Mouse (Mus musculus): ENCODE measurements around the gene Arhgef16. TPM values are rescaled to one million over a fixed set of nuclear protein-coding genes. Genes with fewer than 3 reads are reported as not detected.

Arhgef16 gene
- polyA plus RNA-seq, 1 experiment from 2014 or later = 32.2 TPM

- Histone ChIP-seq H3K27me3 (0 out of 2 replicates have a peak, but pooled peaks cover 6% of the 10 kb centered on the region), H3K9ac (no peak overlapping the region), H3K4me1 (peaks cover 28% of the 10 kb centered on the region), H3K4me3 (replicated peaks) (peak overlapping the region; percentile 34), H3K9me3 (replicated peaks) (no peaks in the 10 kb centered on the region), H3K36me3 (no peaks in the 10 kb centered on the region), H3K27ac (no peak overlapping the region), H3K4me2 (peak overlapping the region; percentile 64)
- ATAC-seq (replicated peaks; ENCODE audit: low FRiP score) = peak; percentile 37
- WGBS = 8% methylated on average over 19 of the region's 19 CpGs
Measured at GRCm38 (mm10) chr4:154246115-154247040, 55.1 kb downstream of the Arhgef16 start.

- H3K36me3 ChIP-seq = no peaks in the 10 kb centered on the region
- H3K9ac ChIP-seq = no peak overlapping the region
- 81% methylated on average over 7 of the region's 7 CpGs for WGBS
- H3K4me1 ChIP-seq = peaks cover 28% of the 10 kb centered on the region
- no peak overlapping the region for H3K4me3 ChIP-seq (replicated peaks)
- ATAC-seq (replicated peaks; ENCODE audit: low FRiP score) = no peak
- H3K4me2 ChIP-seq = no peak overlapping the region
- H3K27me3 ChIP-seq = 0 out of 2 replicates have a peak, but pooled peaks cover 2% of the 10 kb centered on the region
- no peaks in the 10 kb centered on the region for H3K9me3 ChIP-seq (replicated peaks)
- no peak overlapping the region for H3K27ac ChIP-seq
Measured at GRCm38 (mm10) chr4:154245342-154245741, 56.1 kb downstream of the Arhgef16 start.

GRCm38 (mm10) chr4:154240608-154241007 lies 60.9 kb downstream of the Arhgef16 start:
- Histone ChIP-seq H3K4me2 (no peak overlapping the region), H3K27me3 (no peaks in the 10 kb centered on the region; the same call in 1 of the 2 replicates), H3K9me3 (replicated peaks) (no peaks in the 10 kb centered on the region), H3K27ac (no peak overlapping the region), H3K4me3 (replicated peaks) (no peak overlapping the region), H3K4me1 (peaks cover 30% of the 10 kb centered on the region), H3K9ac (no peak overlapping the region), H3K36me3 (no peaks in the 10 kb centered on the region)
- WGBS = 69% methylated on average over 11 of the region's 11 CpGs
- no peak for ATAC-seq (replicated peaks; ENCODE audit: low FRiP score)

GRCm38 (mm10) chr4:154239199-154239598 lies 62.3 kb downstream of the Arhgef16 start:
- Histone ChIP-seq H3K9ac (no peak overlapping the region), H3K4me2 (no peak overlapping the region), H3K27ac (no peak overlapping the region), H3K36me3 (no peaks in the 10 kb centered on the region), H3K27me3 (no peaks in the 10 kb centered on the region; the same call in 1 of the 2 replicates), H3K9me3 (replicated peaks) (no peaks in the 10 kb centered on the region), H3K4me1 (peaks cover 34% of the 10 kb centered on the region), H3K4me3 (replicated peaks) (no peak overlapping the region)
- 83% methylated on average over 8 of the region's 8 CpGs for WGBS
- no peak for ATAC-seq (replicated peaks; ENCODE audit: low FRiP score)

GRCm38 (mm10) chr4:154237306-154237705 lies 64.2 kb downstream of the Arhgef16 start:
- peak overlapping the region; percentile 20 for H3K4me3 ChIP-seq (replicated peaks)
- H3K27ac ChIP-seq = peak overlapping the region; percentile 64
- peak; percentile 62 for ATAC-seq (replicated peaks; ENCODE audit: low FRiP score)
- no peaks in the 10 kb centered on the region for H3K36me3 ChIP-seq
- 3% methylated on average over 9 of the region's 9 CpGs for WGBS
- peak overlapping the region; percentile 48 for H3K4me2 ChIP-seq
- no peaks in the 10 kb centered on the region; the same call in 1 of the 2 replicates for H3K27me3 ChIP-seq
- peaks cover 48% of the 10 kb centered on the region for H3K4me1 ChIP-seq
- no peak overlapping the region for H3K9ac ChIP-seq
- no peaks in the 10 kb centered on the region for H3K9me3 ChIP-seq (replicated peaks)

GRCm38 (mm10) chr4:154236893-154237292 lies 64.6 kb downstream of the Arhgef16 start:
- Histone ChIP-seq H3K9ac (no peak overlapping the region), H3K36me3 (no peaks in the 10 kb centered on the region), H3K27me3 (no peaks in the 10 kb centered on the region; the same call in 1 of the 2 replicates), H3K4me2 (peak overlapping the region; percentile 48), H3K4me3 (replicated peaks) (peak overlapping the region; percentile 20; the same call in 1 of the 2 replicates), H3K9me3 (replicated peaks) (no peaks in the 10 kb centered on the region), H3K27ac (peak overlapping the region; percentile 64), H3K4me1 (peaks cover 52% of the 10 kb centered on the region)
- ATAC-seq (replicated peaks; ENCODE audit: low FRiP score) = 0 out of 2 replicates have a peak, but pooled peaks have one; percentile 15
- WGBS = 11% methylated on average over 10 of the region's 10 CpGs

- peak; percentile 70 for ATAC-seq (replicated peaks; ENCODE audit: low FRiP score)
- no peak overlapping the region for H3K9ac ChIP-seq
- H3K27ac ChIP-seq = peak overlapping the region; percentile 64
Measured at GRCm38 (mm10) chr4:154236001-154236400, 65.5 kb downstream of the Arhgef16 start.

GRCm38 (mm10) chr4:154232295-154232694 lies 69.2 kb downstream of the Arhgef16 start:
- no peak for ATAC-seq (replicated peaks; ENCODE audit: low FRiP score)
- H3K27ac ChIP-seq = no peak overlapping the region
- H3K36me3 ChIP-seq = no peaks in the 10 kb centered on the region
- H3K4me3 ChIP-seq (replicated peaks) = no peak overlapping the region
- no peak overlapping the region for H3K9ac ChIP-seq
- no peak overlapping the region for H3K4me2 ChIP-seq
- WGBS = 66% methylated on average over 4 of the region's 4 CpGs
- peaks cover 55% of the 10 kb centered on the region for H3K4me1 ChIP-seq
- H3K27me3 ChIP-seq = no peaks in the 10 kb centered on the region
- no peaks in the 10 kb centered on the region for H3K9me3 ChIP-seq (replicated peaks)

More at GRCm38 (mm10) chr4:154236001-154236400, 65.5 kb downstream of the Arhgef16 start:
- no peaks in the 10 kb centered on the region for H3K9me3 ChIP-seq (replicated peaks)
- peaks cover 61% of the 10 kb centered on the region for H3K4me1 ChIP-seq
- no peaks in the 10 kb centered on the region; the same call in 1 of the 2 replicates for H3K27me3 ChIP-seq
- H3K4me3 ChIP-seq (replicated peaks) = no peak overlapping the region
- H3K36me3 ChIP-seq = no peaks in the 10 kb centered on the region
- WGBS = 46% methylated on average over 3 of the region's 3 CpGs
- H3K4me2 ChIP-seq = no peak overlapping the region

- Histone ChIP-seq H3K9ac (no peak overlapping the region), H3K4me1 (peaks cover 46% of the 10 kb centered on the region), H3K9me3 (replicated peaks) (no peaks in the 10 kb centered on the region), H3K27ac (no peak overlapping the region), H3K4me2 (no peak overlapping the region), H3K27me3 (no peaks in the 10 kb centered on the region), H3K4me3 (replicated peaks) (no peak overlapping the region), H3K36me3 (no peaks in the 10 kb centered on the region)
- WGBS = 61% methylated on average over 7 of the region's 7 CpGs
- ATAC-seq (replicated peaks; ENCODE audit: low FRiP score) = no peak
Measured at GRCm38 (mm10) chr4:154231380-154231779, 70.1 kb downstream of the Arhgef16 start.

- WGBS = 92% methylated on average over 9 of the region's 9 CpGs
- Histone ChIP-seq H3K4me1 (peaks cover 43% of the 10 kb centered on the region), H3K36me3 (no peaks in the 10 kb centered on the region), H3K9ac (no peak overlapping the region), H3K27ac (no peak overlapping the region), H3K4me3 (replicated peaks) (no peak overlapping the region), H3K4me2 (no peak overlapping the region), H3K9me3 (replicated peaks) (no peaks in the 10 kb centered on the region), H3K27me3 (no peaks in the 10 kb centered on the region)
- no peak for ATAC-seq (replicated peaks; ENCODE audit: low FRiP score)
Measured at GRCm38 (mm10) chr4:154229569-154229968, 71.9 kb downstream of the Arhgef16 start.

Measured in kidney, embryonic 15.5 days (tissue).